Mouse (Mus musculus) embryonic facial prominence, embryonic 14.5 days (tissue): Measurements from ENCODE around the gene Rbm48. TPM values are rescaled to one million over a fixed set of nuclear protein-coding genes. Genes with fewer than 3 reads are reported as not detected.

ENCODE experiments used
- ATAC-seq: fragments of 200-750 bp; cut with Nextera tagmentation; 2 replicates; pipeline ENCODE4 v1.8.0; 2017; ENCODE audit warnings: low read depth, moderate number of reproducible peaks, moderate TSS enrichment
- DNase-seq: peaks from one replicate; pipeline ENCODE4 v3.0.0-alpha.2; 2015; ENCODE audit warnings: low spot score
- H3K27ac ChIP-seq: fragments of 300-500 bp; sonication (generic); replicated peaks from 2 replicates; pipeline ENCODE4 v1.5.1; 2014; ENCODE audit warnings: low read depth, mild to moderate bottlenecking, low read length, moderate library complexity
- H3K27me3 ChIP-seq: fragments of 300-500 bp; sonication (generic); replicated peaks from 2 replicates; pipeline ENCODE4 v1.6.1; 2014; ENCODE audit warnings: low read length; ENCODE audit not compliant: control insufficient read depth, insufficient read depth
- H3K36me3 ChIP-seq: fragments of 300-500 bp; sonication (generic); 2 replicates; pipeline ENCODE4 v1.6.1; 2014; ENCODE audit warnings: low read length, mixed read lengths; ENCODE audit not compliant: control insufficient read depth, insufficient read depth
- H3K4me1 ChIP-seq: fragments of 300-500 bp; sonication (generic); 2 replicates; pipeline ENCODE4 v1.6.1; 2014; ENCODE audit warnings: antibody characterized with exemption, low read length; ENCODE audit not compliant: control insufficient read depth, insufficient read depth
- H3K4me2 ChIP-seq: fragments of 300-500 bp; sonication (generic); 2 replicates; pipeline ENCODE4 v1.6.1; 2014; ENCODE audit warnings: low read depth, mild to moderate bottlenecking, low read length, moderate library complexity, mixed read lengths
- H3K4me3 ChIP-seq: fragments of 300-500 bp; sonication (generic); 2 replicates; pipeline ENCODE4 v1.5.1; 2014; ENCODE audit warnings: low read depth, mild to moderate bottlenecking, low read length
- H3K9ac ChIP-seq: fragments of 300-500 bp; sonication (generic); 2 replicates; pipeline ENCODE4 v1.6.1; 2014; ENCODE audit warnings: low read depth, mild to moderate bottlenecking, low read length, moderate library complexity, mixed read lengths
- H3K9me3 ChIP-seq: fragments of 300-500 bp; sonication (generic); 2 replicates; pipeline ENCODE4 v1.6.1; 2016; ENCODE audit warnings: low read length; ENCODE audit not compliant: control insufficient read depth
- WGBS: fragments of 180-500 bp; shearing (Covaris S2); extraction: QIAGEN DNeasy Blood & Tissue Kit; methylation state at CpG from one replicate; pipeline ENCODE4 v1.1.7; 2014; 5-methylcytosine and 5-hydroxymethylcytosine counted together
- polyA plus RNA-seq: library from polyadenylated mRNA; unstranded; fragments of >200 nt; fragmentation: Nextera tagmentation; extraction: Ambion mirVana; gene quantifications from 2 replicates; pipeline ENCODE4 v1.2.1, GENCODE M21; 2014

The Rbm48 gene
- polyA plus RNA-seq, 1 experiment from 2014 or later: 11.4 TPM

GRCm38 (mm10) chr5:3579066-3579465 is 17.3 kb downstream of the Rbm48 start:
- Histone ChIP-seq H3K9ac (no peak overlapping the region), H3K36me3 (peaks cover 94% of the 10 kb centered on the region), H3K4me2 (no peak overlapping the region), H3K27ac (no peak overlapping the region), H3K4me3 (no peak overlapping the region), H3K27me3 (no peaks in the 10 kb centered on the region), H3K4me1 (no peaks in the 10 kb centered on the region), H3K9me3 (0 out of 2 replicates have a peak, but pooled peaks cover 8% of the 10 kb centered on the region)
- no peak for ATAC-seq
- DNase-seq: no peak
- 96% methylated on average over 7 of the region's 7 CpGs for WGBS

GRCm38 (mm10) chr5:3577939-3578338 is 18.4 kb downstream of the Rbm48 start:
- Histone ChIP-seq H3K4me3 (no peak overlapping the region), H3K27me3 (no peaks in the 10 kb centered on the region), H3K9me3 (0 out of 2 replicates have a peak, but pooled peaks cover 8% of the 10 kb centered on the region), H3K36me3 (peaks cover 97% of the 10 kb centered on the region), H3K4me2 (no peak overlapping the region), H3K27ac (no peak overlapping the region), H3K4me1 (no peaks in the 10 kb centered on the region), H3K9ac (no peak overlapping the region)
- DNase-seq: no peak
- ATAC-seq: no peak
- 89% methylated on average over 2 of the region's 2 CpGs for WGBS

GRCm38 (mm10) chr5:3574825-3575224 is 21.6 kb downstream of the Rbm48 start:
- Histone ChIP-seq H3K4me2 (no peak overlapping the region), H3K4me1 (no peaks in the 10 kb centered on the region), H3K9me3 (0 out of 2 replicates have a peak, but pooled peaks cover 8% of the 10 kb centered on the region), H3K27me3 (no peaks in the 10 kb centered on the region), H3K9ac (no peak overlapping the region), H3K36me3 (peaks cover 99% of the 10 kb centered on the region), H3K4me3 (no peak overlapping the region), H3K27ac (no peak overlapping the region)
- ATAC-seq (no peak), DNase-seq (no peak)
- WGBS: 90% methylated on average over 2 of the region's 2 CpGs

- H3K27me3 ChIP-seq: no peaks in the 10 kb centered on the region
- H3K36me3 ChIP-seq: peaks cover 95% of the 10 kb centered on the region
- 95% methylated on average over 4 of the region's 4 CpGs for WGBS
Measured at GRCm38 (mm10) chr5:3571266-3571665, 25.1 kb downstream of the Rbm48 start, which contains the start of gene 1700109H08Rik. 1700109H08Rik (plus strand) TSS chr5:3571566.

GRCm38 (mm10) chr5:3554198-3554597 is 42.2 kb downstream of the Rbm48 start:
- no peak overlapping the region for H3K27ac ChIP-seq
- H3K9me3 ChIP-seq: no peaks in the 10 kb centered on the region
- no peak for ATAC-seq
- no peak for DNase-seq
- no peak overlapping the region for H3K9ac ChIP-seq
- no peak overlapping the region for H3K4me3 ChIP-seq
- H3K4me2 ChIP-seq: no peak overlapping the region
- 87% methylated on average over 2 of the region's 2 CpGs for WGBS
- H3K36me3 ChIP-seq: peaks cover 41% of the 10 kb centered on the region
- no peaks in the 10 kb centered on the region for H3K27me3 ChIP-seq
- H3K4me1 ChIP-seq: no peaks in the 10 kb centered on the region

More at GRCm38 (mm10) chr5:3571266-3571665, 25.1 kb downstream of the Rbm48 start, which contains the start of gene 1700109H08Rik:
- no peak for DNase-seq
- Histone ChIP-seq H3K9me3 (0 out of 2 replicates have a peak, but pooled peaks cover 8% of the 10 kb centered on the region), H3K9ac (no peak within 1 kb of the TSS), H3K4me3 (no peak within 1 kb of the TSS), H3K4me2 (no peak within 1 kb of the TSS), H3K4me1 (no peaks in the 10 kb centered on the region), H3K27ac (no peak within 1 kb of the TSS)
- ATAC-seq: no peak

GRCm38 (mm10) chr5:3551481-3551880 is 44.9 kb downstream of the Rbm48 start:
- DNase-seq (no peak), ATAC-seq (no peak)
- no peaks in the 10 kb centered on the region for H3K27me3 ChIP-seq
- H3K4me1 ChIP-seq: no peaks in the 10 kb centered on the region
- no peak overlapping the region for H3K4me3 ChIP-seq
- peaks cover 18% of the 10 kb centered on the region for H3K36me3 ChIP-seq
- H3K9ac ChIP-seq: no peak overlapping the region
- no peaks in the 10 kb centered on the region for H3K9me3 ChIP-seq
- H3K27ac ChIP-seq: no peak overlapping the region
- H3K4me2 ChIP-seq: no peak overlapping the region
- WGBS: 98% methylated on average over 1 of the region's 1 CpGs

GRCm38 (mm10) chr5:3546226-3546625 is 50.2 kb downstream of the Rbm48 start:
- Histone ChIP-seq H3K4me2 (no peak overlapping the region), H3K36me3 (no peaks in the 10 kb centered on the region), H3K27me3 (no peaks in the 10 kb centered on the region), H3K27ac (no peak overlapping the region), H3K4me3 (no peak overlapping the region), H3K4me1 (no peaks in the 10 kb centered on the region), H3K9me3 (no peaks in the 10 kb centered on the region), H3K9ac (no peak overlapping the region)
- no peak for ATAC-seq
- DNase-seq: no peak
- 76% methylated on average over 1 of the region's 1 CpGs for WGBS

- Histone ChIP-seq H3K9me3 (no peaks in the 10 kb centered on the region), H3K9ac (peak overlapping the region; percentile 94), H3K4me2 (peak overlapping the region; percentile 65), H3K36me3 (no peaks in the 10 kb centered on the region), H3K27me3 (no peaks in the 10 kb centered on the region), H3K4me1 (no peaks in the 10 kb centered on the region), H3K4me3 (peak overlapping the region; percentile 83), H3K27ac (no peak overlapping the region)
- WGBS: 11% methylated on average over 7 of the region's 7 CpGs
- ATAC-seq (no peak), DNase-seq (no peak)
Measured at GRCm38 (mm10) chr5:3544480-3544769, 52.0 kb downstream of the Rbm48 start.

- under 1% methylated on average over 37 of the region's 80 CpGs for WGBS
- DNase-seq (peak; percentile 95), ATAC-seq (peak; percentile 97)
- peak within 1 kb of the TSS; percentile 83 for H3K4me3 ChIP-seq
- peak within 1 kb of the TSS; percentile 94 for H3K9ac ChIP-seq
- H3K4me2 ChIP-seq: peak within 1 kb of the TSS; percentile 65
- no peaks in the 10 kb centered on the region for H3K36me3 ChIP-seq
- no peaks in the 10 kb centered on the region for H3K4me1 ChIP-seq
- no peaks in the 10 kb centered on the region for H3K9me3 ChIP-seq
- H3K27me3 ChIP-seq: no peaks in the 10 kb centered on the region
- peak within 1 kb of the TSS; percentile 92 for H3K27ac ChIP-seq
Measured at GRCm38 (mm10) chr5:3543629-3544479, 52.5 kb downstream of the Rbm48 start, which contains the start of gene Fam133b. Fam133b (plus strand) TSS chr5:3543833.
